Mouse (Mus musculus) heart, embryonic 13.5 days (tissue): Measurements from ENCODE around the gene March1. TPM values are rescaled to one million over a fixed set of nuclear protein-coding genes. Genes with fewer than 3 reads are reported as not detected.
A peak's percentile ranks its signal among the peaks of the same experiment; 100 is the strongest.

Source experiments
- ATAC-seq: fragments of 200-750 bp; cut with Nextera tagmentation; 2 replicates; pipeline ENCODE4 v1.8.0; 2017; ENCODE audit warnings: moderate TSS enrichment; ENCODE audit not compliant: insufficient number of reproducible peaks, low FRiP score, low TSS enrichment; ENCODE audit errors: extremely low read depth
- H3K27ac ChIP-seq: fragments of 300-500 bp; sonication (generic); replicated peaks from 2 replicates; pipeline ENCODE4 v1.5.1; 2015; ENCODE audit warnings: moderate library complexity, mild to moderate bottlenecking, inconsistent platforms
- H3K27me3 ChIP-seq: fragments of 300-500 bp; sonication (generic); replicated peaks from 2 replicates; pipeline ENCODE4 v1.6.1; 2015; ENCODE audit warnings: mild to moderate bottlenecking, inconsistent platforms
- H3K36me3 ChIP-seq: fragments of 300-500 bp; sonication (generic); 2 replicates; pipeline ENCODE4 v1.6.1; 2015; ENCODE audit warnings: mild to moderate bottlenecking, inconsistent platforms
- H3K4me1 ChIP-seq: fragments of 300-500 bp; sonication (generic); 2 replicates; pipeline ENCODE4 v1.6.1; 2015; ENCODE audit warnings: inconsistent platforms
- H3K4me2 ChIP-seq: fragments of 300-500 bp; sonication (generic); 2 replicates; pipeline ENCODE4 v1.6.1; 2015; ENCODE audit warnings: inconsistent platforms, mild to moderate bottlenecking, moderate library complexity
- H3K4me3 ChIP-seq: fragments of 300-500 bp; sonication (generic); 2 replicates; pipeline ENCODE4 v1.5.1; 2015; ENCODE audit warnings: moderate library complexity, mild to moderate bottlenecking, inconsistent platforms
- H3K9ac ChIP-seq: fragments of 300-500 bp; sonication (generic); 2 replicates; pipeline ENCODE4 v1.6.1; 2015; ENCODE audit warnings: inconsistent platforms, mild to moderate bottlenecking, moderate library complexity
- H3K9me3 ChIP-seq: fragments of 300-500 bp; sonication (generic); 2 replicates; pipeline ENCODE4 v1.6.1; 2016; ENCODE audit warnings: inconsistent platforms
- WGBS: fragments of 180-500 bp; shearing (Covaris S2); methylation state at CpG from one replicate; pipeline ENCODE4 v1.1.7; 2015; ENCODE audit warnings: mixed read lengths; 5-methylcytosine and 5-hydroxymethylcytosine counted together
- polyA plus RNA-seq: library from polyadenylated mRNA; unstranded; fragments of >200 nt; fragmentation: Nextera tagmentation; extraction: Ambion mirVana; gene quantifications from 2 replicates; pipeline ENCODE4 v1.2.1, GENCODE M21; 2015

Gene March1
- polyA plus RNA-seq, 1 experiment from 2014 or later = 0.60 TPM

DNA sequence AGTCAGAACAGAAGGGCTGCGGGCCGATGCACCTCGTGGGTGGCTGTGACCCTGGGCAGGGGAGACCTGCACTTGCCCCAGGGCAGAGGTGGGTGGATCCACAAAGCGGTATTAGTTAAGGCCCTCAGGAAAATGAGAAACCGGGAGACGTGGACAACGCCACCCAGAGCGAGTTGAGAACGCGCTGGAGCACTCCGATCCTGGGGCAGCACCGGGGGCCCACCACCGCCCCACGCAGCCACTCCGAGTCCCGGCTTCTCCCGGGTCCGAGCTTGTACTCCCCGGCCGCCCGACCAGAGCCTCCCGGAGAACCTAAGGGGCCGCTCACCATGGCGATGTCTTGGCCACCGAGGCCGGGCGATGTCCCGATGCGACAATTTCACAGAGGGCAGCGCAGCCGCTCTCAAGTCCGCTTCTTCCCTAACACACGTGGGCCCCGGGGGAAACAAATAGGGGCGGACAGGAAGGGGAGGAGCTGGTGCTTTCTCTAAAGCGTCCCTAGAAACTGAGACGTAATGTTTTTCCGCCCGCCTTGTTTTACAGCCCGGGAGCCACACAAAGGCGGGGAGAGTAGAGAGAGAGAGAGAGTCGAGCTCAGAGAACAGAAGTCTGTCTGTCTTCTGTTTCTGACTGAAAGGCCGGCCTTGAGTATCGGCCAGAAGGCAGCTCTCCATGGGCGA is 868.5 kb downstream of the March1 start, which contains the start of gene Tma16:
Gene Tma16, minus strand, starts transcription at position 447 of the 680 bp plus-strand sequence.
- WGBS = under 1% methylated on average over 45 of the region's 45 CpGs
- Histone ChIP-seq H3K9me3 (no peaks in the 10 kb centered on the region), H3K4me3 (peak within 1 kb of the TSS; percentile 78), H3K36me3 (peaks cover 27% of the 10 kb centered on the region), H3K27me3 (no peaks in the 10 kb centered on the region), H3K4me2 (peak within 1 kb of the TSS; percentile 83), H3K9ac (peak within 1 kb of the TSS; percentile 89), H3K4me1 (peaks cover 8% of the 10 kb centered on the region), H3K27ac (0 out of 2 replicates have a peak within 1 kb of the TSS, but pooled peaks have one; percentile 40)
- ATAC-seq = peak; percentile 70

DNA sequence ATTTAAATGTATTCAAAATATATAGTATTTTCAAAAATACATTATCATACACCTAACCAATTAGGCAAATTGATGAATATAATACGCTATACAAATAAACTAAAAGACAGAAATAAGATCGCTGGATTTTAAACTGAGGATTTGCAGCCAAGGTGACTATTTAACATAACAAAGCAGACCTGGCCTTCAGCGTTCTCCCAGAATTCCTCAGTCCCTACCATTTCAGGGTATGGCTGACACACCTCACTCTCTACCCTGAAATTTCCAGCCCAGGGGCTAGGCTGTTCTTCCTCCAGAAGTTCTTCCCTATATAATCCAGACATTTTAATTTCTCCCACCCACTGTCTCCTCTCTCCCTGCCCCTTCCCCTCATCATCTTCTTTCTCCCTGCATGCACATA is 870.9 kb downstream of the March1 start:
- H3K27ac ChIP-seq = no peak overlapping the region
- H3K27me3 ChIP-seq = no peaks in the 10 kb centered on the region
- no peaks in the 10 kb centered on the region for H3K9me3 ChIP-seq
- H3K4me1 ChIP-seq = peaks cover 8% of the 10 kb centered on the region
- H3K36me3 ChIP-seq = peaks cover 3% of the 10 kb centered on the region
- H3K4me2 ChIP-seq = no peak overlapping the region
- no peak overlapping the region for H3K4me3 ChIP-seq
- WGBS = 49% methylated on average over 3 of the region's 3 CpGs
- ATAC-seq = no peak
- no peak overlapping the region for H3K9ac ChIP-seq

DNA sequence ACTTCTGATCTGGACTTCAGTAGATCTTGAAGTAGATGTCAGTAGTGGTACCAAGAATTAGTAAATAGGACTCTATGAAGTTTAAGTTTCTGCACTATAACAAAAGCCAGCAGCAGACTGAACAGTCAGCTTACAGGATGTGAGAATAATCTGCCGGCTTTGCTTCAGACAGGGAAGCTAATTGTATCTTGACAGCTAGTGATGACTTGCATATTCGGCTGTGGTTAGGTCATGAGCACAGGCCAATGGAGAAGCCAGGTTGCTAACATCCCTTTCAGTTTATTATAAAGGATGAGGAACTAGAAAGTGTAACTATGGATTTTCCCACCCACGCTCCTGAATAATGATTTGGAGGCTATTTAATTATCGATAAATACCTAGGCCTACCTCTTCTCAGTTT is 872.9 kb downstream of the March1 start:
- 0 out of 2 replicates have a peak, but pooled peaks cover under 1% of the 10 kb centered on the region for H3K4me1 ChIP-seq
- no peak overlapping the region for H3K4me2 ChIP-seq
- no peak overlapping the region for H3K27ac ChIP-seq
- H3K9ac ChIP-seq = no peak overlapping the region
- WGBS = 73% methylated on average over 4 of the region's 4 CpGs
- H3K9me3 ChIP-seq = no peaks in the 10 kb centered on the region
- no peak for ATAC-seq
- H3K27me3 ChIP-seq = no peaks in the 10 kb centered on the region
- no peaks in the 10 kb centered on the region for H3K36me3 ChIP-seq
- H3K4me3 ChIP-seq = no peak overlapping the region

DNA sequence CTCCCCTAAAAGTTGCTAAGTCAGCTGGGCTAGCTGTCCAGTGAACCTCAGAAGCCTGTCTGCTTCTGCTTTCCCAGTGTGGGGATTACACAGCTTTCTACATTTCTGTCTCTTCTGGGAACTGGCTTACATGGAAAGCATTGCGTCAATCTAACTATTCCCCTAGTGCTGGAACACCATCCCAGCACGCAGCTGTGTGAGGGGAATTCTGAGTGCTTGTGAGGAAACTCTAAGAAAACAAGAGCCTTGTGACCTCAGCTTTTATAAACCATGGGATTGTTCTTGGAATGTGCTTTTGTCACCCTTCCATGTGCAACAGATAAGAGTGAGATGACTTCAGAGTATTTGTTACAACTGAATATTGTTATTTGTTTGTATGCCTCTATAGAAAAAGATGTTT is 876.8 kb downstream of the March1 start:
- Histone ChIP-seq H3K27me3 (0 out of 2 replicates have a peak, but pooled peaks cover 4% of the 10 kb centered on the region), H3K4me3 (no peak overlapping the region)

DNA sequence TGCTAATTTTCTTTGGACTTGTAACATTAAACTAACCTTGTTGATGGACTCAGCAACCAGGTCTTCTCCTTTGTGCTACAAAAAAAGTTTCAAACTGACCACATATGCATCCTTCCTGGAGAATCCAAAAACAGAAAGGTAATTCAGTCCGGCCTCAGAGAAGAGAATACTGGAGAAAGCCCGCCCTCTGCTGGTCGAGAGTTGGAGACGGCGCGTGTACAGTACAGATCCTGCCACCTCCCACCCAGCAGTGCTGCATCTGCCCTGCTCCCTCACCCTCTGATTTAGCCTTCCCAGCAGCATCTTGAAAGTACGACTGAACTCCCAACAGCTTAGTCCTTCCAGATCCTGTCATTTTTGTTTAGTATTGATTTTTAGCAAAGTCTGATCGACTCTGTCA is 878.0 kb downstream of the March1 start:
- Histone ChIP-seq H3K4me3 (no peak overlapping the region), H3K9me3 (no peaks in the 10 kb centered on the region), H3K27ac (no peak overlapping the region), H3K4me1 (no peaks in the 10 kb centered on the region), H3K27me3 (0 out of 2 replicates have a peak, but pooled peaks cover 4% of the 10 kb centered on the region), H3K4me2 (no peak overlapping the region), H3K36me3 (no peaks in the 10 kb centered on the region), H3K9ac (no peak overlapping the region)
- no peak for ATAC-seq
- 6% methylated on average over 8 of the region's 8 CpGs for WGBS

More for the DNA sequence above, 876.8 kb downstream of the March1 start:
- ATAC-seq = no peak
- no peaks in the 10 kb centered on the region for H3K4me1 ChIP-seq
- no peaks in the 10 kb centered on the region for H3K36me3 ChIP-seq
- WGBS = 58% methylated on average over 2 of the region's 2 CpGs
- H3K4me2 ChIP-seq = no peak overlapping the region
- H3K9me3 ChIP-seq = no peaks in the 10 kb centered on the region
- H3K9ac ChIP-seq = no peak overlapping the region
- no peak overlapping the region for H3K27ac ChIP-seq

DNA sequence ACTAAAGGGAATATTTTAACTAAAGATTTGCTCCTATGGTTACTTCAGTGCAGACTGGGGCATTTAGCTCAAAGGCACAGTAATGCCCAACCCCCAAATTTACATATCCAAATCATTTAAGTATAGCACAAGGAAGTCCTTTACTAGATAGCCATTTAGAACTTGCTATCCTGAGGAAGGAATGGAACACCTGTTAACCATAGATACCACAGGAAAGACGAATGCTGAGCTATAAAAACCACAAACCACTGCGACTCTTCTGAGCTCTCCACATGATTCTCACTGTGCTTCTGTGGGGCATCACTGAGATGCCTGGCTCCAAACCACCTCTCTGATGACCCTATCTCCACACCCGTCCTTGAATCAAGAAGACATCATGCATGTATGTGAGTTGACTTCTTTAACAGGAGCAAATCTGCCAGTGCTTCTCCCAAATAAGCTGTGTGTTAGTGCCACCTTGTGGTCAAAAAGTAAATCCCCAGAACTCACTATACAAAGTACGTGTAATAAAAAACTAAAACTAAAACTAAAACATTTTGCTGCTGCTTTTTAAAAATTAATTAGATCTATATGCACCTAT is 879.4 kb downstream of the March1 start:
- no peak overlapping the region for H3K9ac ChIP-seq
- 0 out of 2 replicates have a peak, but pooled peaks cover 4% of the 10 kb centered on the region for H3K27me3 ChIP-seq
- H3K27ac ChIP-seq = no peak overlapping the region
- H3K4me2 ChIP-seq = no peak overlapping the region
- 37% methylated on average over 4 of the region's 4 CpGs for WGBS
- H3K36me3 ChIP-seq = no peaks in the 10 kb centered on the region
- H3K4me1 ChIP-seq = no peaks in the 10 kb centered on the region
- no peak overlapping the region for H3K4me3 ChIP-seq
- no peaks in the 10 kb centered on the region for H3K9me3 ChIP-seq
- ATAC-seq = no peak

DNA sequence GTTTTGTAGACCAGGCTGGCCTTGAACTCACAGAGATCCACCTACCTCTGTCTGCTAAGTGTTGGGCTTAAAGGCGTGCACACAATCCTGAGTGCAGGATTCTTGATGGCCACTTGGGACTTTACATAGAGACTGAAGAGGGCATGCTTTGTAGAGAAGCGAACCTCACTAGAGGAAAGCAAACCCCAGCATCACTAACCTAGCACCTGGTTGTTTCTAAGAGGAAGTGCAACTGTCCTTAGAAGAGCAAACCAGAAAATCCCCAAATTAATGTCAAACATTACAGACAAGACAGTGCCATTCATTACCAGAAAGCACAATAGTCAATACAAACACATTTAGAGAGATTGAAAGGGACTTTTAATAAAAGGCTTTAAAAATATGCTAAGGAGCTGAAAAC is 885.7 kb downstream of the March1 start:
- Histone ChIP-seq H3K9ac (no peak overlapping the region), H3K27ac (no peak overlapping the region), H3K27me3 (no peaks in the 10 kb centered on the region), H3K4me1 (no peaks in the 10 kb centered on the region), H3K4me3 (no peak overlapping the region), H3K36me3 (no peaks in the 10 kb centered on the region), H3K4me2 (no peak overlapping the region), H3K9me3 (no peaks in the 10 kb centered on the region)
- 67% methylated on average over 2 of the region's 2 CpGs for WGBS
- no peak for ATAC-seq

DNA sequence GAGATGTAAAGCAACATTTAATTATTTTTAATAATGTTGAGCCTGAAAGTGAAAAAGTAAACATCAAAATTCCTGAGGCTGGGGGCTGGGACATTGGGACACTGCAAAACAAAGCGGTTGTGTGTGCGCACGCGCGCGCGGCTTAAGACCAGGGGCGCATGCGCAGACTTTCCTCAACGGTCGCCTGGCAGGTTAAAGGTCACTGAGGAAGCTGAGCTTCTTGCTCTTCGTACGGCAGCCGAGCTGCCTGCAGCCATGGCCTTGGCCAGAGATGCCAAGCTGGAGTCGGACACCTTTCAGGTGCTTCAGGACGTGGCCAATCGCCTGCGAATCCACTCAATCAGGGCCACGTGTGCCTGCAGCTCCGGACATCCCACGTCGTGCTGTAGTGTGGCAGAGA is 893.8 kb downstream of the March1 start, which contains the start of gene Tktl2:
Gene Tktl2, plus strand, starts transcription at position 220 of the 400 bp plus-strand sequence.
- 89% methylated on average over 22 of the region's 22 CpGs for WGBS
- no peak within 1 kb of the TSS for H3K4me3 ChIP-seq
- H3K4me2 ChIP-seq = no peak within 1 kb of the TSS
- no peak for ATAC-seq
- no peak within 1 kb of the TSS for H3K9ac ChIP-seq
- no peaks in the 10 kb centered on the region for H3K27me3 ChIP-seq
- no peaks in the 10 kb centered on the region for H3K9me3 ChIP-seq
- H3K4me1 ChIP-seq = no peaks in the 10 kb centered on the region
- H3K27ac ChIP-seq = no peak within 1 kb of the TSS
- no peaks in the 10 kb centered on the region for H3K36me3 ChIP-seq

DNA sequence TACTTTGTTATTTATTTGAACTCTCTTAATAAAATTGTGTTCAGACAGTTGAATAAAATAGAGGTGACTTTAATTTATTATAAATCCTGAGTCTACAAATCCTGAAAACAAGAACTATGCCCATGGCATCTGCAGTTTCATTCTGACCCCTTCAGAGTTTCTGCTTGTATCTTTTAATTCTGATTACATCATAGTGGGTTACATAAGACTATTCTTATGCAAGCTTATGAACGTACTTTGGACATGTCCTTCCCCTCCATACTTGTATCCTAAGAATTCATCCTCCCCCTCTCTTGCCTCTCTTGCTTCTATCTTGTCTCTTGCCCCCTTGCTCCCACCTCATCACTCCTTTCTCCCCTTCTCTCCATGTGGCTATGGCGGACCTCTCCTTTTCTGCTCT is 901.4 kb downstream of the March1 start:
- ATAC-seq = no peak
- Histone ChIP-seq H3K9ac (no peak overlapping the region), H3K27ac (no peak overlapping the region), H3K36me3 (no peaks in the 10 kb centered on the region), H3K4me1 (no peaks in the 10 kb centered on the region), H3K27me3 (no peaks in the 10 kb centered on the region), H3K4me3 (no peak overlapping the region), H3K9me3 (no peaks in the 10 kb centered on the region), H3K4me2 (no peak overlapping the region)
- 70% methylated on average over 2 of the region's 2 CpGs for WGBS

DNA sequence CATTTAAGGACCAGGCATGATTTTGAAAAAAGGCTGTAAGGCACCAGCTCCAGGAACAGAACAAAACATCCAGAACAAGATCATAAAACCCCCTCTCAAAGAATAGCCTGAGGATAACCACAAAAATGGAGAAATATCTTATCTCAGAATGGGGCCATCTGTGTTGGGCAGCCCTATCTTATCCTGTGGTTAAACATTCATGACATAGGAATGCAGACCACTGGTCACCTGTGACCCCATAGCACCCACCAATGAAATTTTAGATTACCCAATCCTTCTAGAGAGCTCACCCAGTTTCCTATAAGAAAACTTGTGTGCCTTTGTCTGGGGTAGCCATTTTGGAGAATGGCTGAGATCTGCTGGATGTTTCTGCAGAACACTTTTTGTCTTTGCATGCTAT is 902.9 kb downstream of the March1 start:
- Histone ChIP-seq H3K9me3 (no peaks in the 10 kb centered on the region), H3K4me1 (no peaks in the 10 kb centered on the region), H3K27ac (no peak overlapping the region), H3K27me3 (no peaks in the 10 kb centered on the region), H3K4me3 (no peak overlapping the region), H3K36me3 (no peaks in the 10 kb centered on the region), H3K4me2 (no peak overlapping the region), H3K9ac (no peak overlapping the region)
- no peak for ATAC-seq
